Mouse (Mus musculus): ENCODE results near the gene Six1. TPM values are rescaled to one million over a fixed set of nuclear protein-coding genes. Genes with fewer than 3 reads are reported as not detected.

Gene Six1
- polyA plus RNA-seq, 1 experiment from 2014 or later, result 62.4 TPM

GRCm38 (mm10) chr12:73042406-73042805 lies 11.3 kb downstream of the Six1 start:
- WGBS, result 5% methylated on average over 5 of the region's 5 CpGs
- Histone ChIP-seq H3K27ac (replicated peaks; ENCODE audit: low read depth, low read length) (no peak overlapping the region), H3K36me3 (replicated peaks; ENCODE audit: control insufficient read depth, insufficient read depth, low read depth, low read length) (no peaks in the 10 kb centered on the region), H3K9me3 (replicated peaks; ENCODE audit: control insufficient read depth, low read length) (no peaks in the 10 kb centered on the region), H3K9ac (replicated peaks; ENCODE audit: low read length) (peak overlapping the region; percentile 35; the same call in 1 of the 2 replicates), H3K27me3 (ENCODE audit: control insufficient read depth, insufficient read depth, low read length) (peaks cover 8% of the 10 kb centered on the region; the same call in 1 of the 2 replicates), H3K4me2 (ENCODE audit: low read depth, low read length) (peak overlapping the region; percentile 36), H3K4me3 (ENCODE audit: low read depth, low read length) (peak overlapping the region; percentile 37), H3K4me1 (ENCODE audit: control insufficient read depth, insufficient read depth, low read length) (peaks cover 3% of the 10 kb centered on the region)
- no peak for ATAC-seq (replicated peaks; ENCODE audit: insufficient number of reproducible peaks, low FRiP score, low TSS enrichment, low read depth)
- peak; percentile 25 for DNase-seq (ENCODE audit: low spot score)

GRCm38 (mm10) chr12:73041256-73041630 lies 12.4 kb downstream of the Six1 start:
- no peaks in the 10 kb centered on the region for H3K36me3 ChIP-seq (replicated peaks; ENCODE audit: control insufficient read depth, insufficient read depth, low read depth, low read length)
- H3K4me3 ChIP-seq (ENCODE audit: low read depth, low read length), result peak overlapping the region; percentile 37
- DNase-seq (ENCODE audit: low spot score) (no peak), ATAC-seq (replicated peaks; ENCODE audit: insufficient number of reproducible peaks, low FRiP score, low TSS enrichment, low read depth) (no peak)
- H3K27me3 ChIP-seq (ENCODE audit: control insufficient read depth, insufficient read depth, low read length), result peaks cover 6% of the 10 kb centered on the region; the same call in 1 of the 2 replicates
- H3K9me3 ChIP-seq (replicated peaks; ENCODE audit: control insufficient read depth, low read length), result no peaks in the 10 kb centered on the region
- H3K27ac ChIP-seq (replicated peaks; ENCODE audit: low read depth, low read length), result 0 out of 2 replicates have a peak overlapping the region, but pooled peaks have one; percentile 57
- H3K4me1 ChIP-seq (ENCODE audit: control insufficient read depth, insufficient read depth, low read length), result peaks cover 3% of the 10 kb centered on the region
- H3K4me2 ChIP-seq (ENCODE audit: low read depth, low read length), result peak overlapping the region; percentile 68
- under 1% methylated on average over 10 of the region's 10 CpGs for WGBS
- peak overlapping the region; percentile 69 for H3K9ac ChIP-seq (replicated peaks; ENCODE audit: low read length)

- peak overlapping the region; percentile 37 for H3K4me3 ChIP-seq (ENCODE audit: low read depth, low read length)
- peaks cover 5% of the 10 kb centered on the region; the same call in 1 of the 2 replicates for H3K27me3 ChIP-seq (ENCODE audit: control insufficient read depth, insufficient read depth, low read length)
Observed at GRCm38 (mm10) chr12:73040563-73041255, 13.0 kb downstream of the Six1 start.

GRCm38 (mm10) chr12:73039939-73040562 lies 13.6 kb downstream of the Six1 start:
- Histone ChIP-seq H3K4me2 (ENCODE audit: low read depth, low read length) (peak overlapping the region; percentile 68), H3K9me3 (replicated peaks; ENCODE audit: control insufficient read depth, low read length) (no peaks in the 10 kb centered on the region), H3K4me1 (ENCODE audit: control insufficient read depth, insufficient read depth, low read length) (peaks cover 4% of the 10 kb centered on the region; the same call in 1 of the 2 replicates), H3K27me3 (ENCODE audit: control insufficient read depth, insufficient read depth, low read length) (peaks cover 3% of the 10 kb centered on the region; the same call in 1 of the 2 replicates), H3K9ac (replicated peaks; ENCODE audit: low read length) (peak overlapping the region; percentile 69), H3K4me3 (ENCODE audit: low read depth, low read length) (peak overlapping the region; percentile 37), H3K27ac (replicated peaks; ENCODE audit: low read depth, low read length) (peak overlapping the region; percentile 57), H3K36me3 (replicated peaks; ENCODE audit: control insufficient read depth, insufficient read depth, low read depth, low read length) (no peaks in the 10 kb centered on the region)
- DNase-seq (ENCODE audit: low spot score) (peak; percentile 61), ATAC-seq (replicated peaks; ENCODE audit: insufficient number of reproducible peaks, low FRiP score, low TSS enrichment, low read depth) (no peak)
- 4% methylated on average over 18 of the region's 18 CpGs for WGBS

More at GRCm38 (mm10) chr12:73040563-73041255, 13.0 kb downstream of the Six1 start:
- Histone ChIP-seq H3K9me3 (replicated peaks; ENCODE audit: control insufficient read depth, low read length) (no peaks in the 10 kb centered on the region), H3K4me2 (ENCODE audit: low read depth, low read length) (peak overlapping the region; percentile 68), H3K4me1 (ENCODE audit: control insufficient read depth, insufficient read depth, low read length) (peaks cover 3% of the 10 kb centered on the region), H3K36me3 (replicated peaks; ENCODE audit: control insufficient read depth, insufficient read depth, low read depth, low read length) (no peaks in the 10 kb centered on the region), H3K9ac (replicated peaks; ENCODE audit: low read length) (peak overlapping the region; percentile 69), H3K27ac (replicated peaks; ENCODE audit: low read depth, low read length) (peak overlapping the region; percentile 57; the same call in 1 of the 2 replicates)
- 1% methylated on average over 27 of the region's 27 CpGs for WGBS
- DNase-seq (ENCODE audit: low spot score) (peak; percentile 62), ATAC-seq (replicated peaks; ENCODE audit: insufficient number of reproducible peaks, low FRiP score, low TSS enrichment, low read depth) (no peak)

- ATAC-seq (replicated peaks; ENCODE audit: insufficient number of reproducible peaks, low FRiP score, low TSS enrichment, low read depth) (0 out of 2 replicates have a peak, but pooled peaks have one; percentile 22), DNase-seq (ENCODE audit: low spot score) (peak; percentile 53)
- 3% methylated on average over 41 of the region's 41 CpGs for WGBS
- peak overlapping the region; percentile 69 for H3K9ac ChIP-seq (replicated peaks; ENCODE audit: low read length)
- H3K4me3 ChIP-seq (ENCODE audit: low read depth, low read length), result peak overlapping the region; percentile 37
- peaks cover 7% of the 10 kb centered on the region; the same call in 1 of the 2 replicates for H3K4me1 ChIP-seq (ENCODE audit: control insufficient read depth, insufficient read depth, low read length)
- no peaks in the 10 kb centered on the region for H3K9me3 ChIP-seq (replicated peaks; ENCODE audit: control insufficient read depth, low read length)
- peaks cover 3% of the 10 kb centered on the region; the same call in 1 of the 2 replicates for H3K27me3 ChIP-seq (ENCODE audit: control insufficient read depth, insufficient read depth, low read length)
- H3K4me2 ChIP-seq (ENCODE audit: low read depth, low read length), result peak overlapping the region; percentile 68
- no peaks in the 10 kb centered on the region for H3K36me3 ChIP-seq (replicated peaks; ENCODE audit: control insufficient read depth, insufficient read depth, low read depth, low read length)
- H3K27ac ChIP-seq (replicated peaks; ENCODE audit: low read depth, low read length), result peak overlapping the region; percentile 57
Observed at GRCm38 (mm10) chr12:73038992-73039938, 14.4 kb downstream of the Six1 start.

- Histone ChIP-seq H3K4me1 (ENCODE audit: control insufficient read depth, insufficient read depth, low read length) (peaks cover 7% of the 10 kb centered on the region; the same call in 1 of the 2 replicates), H3K9ac (replicated peaks; ENCODE audit: low read length) (peak overlapping the region; percentile 42; the same call in 1 of the 2 replicates), H3K36me3 (replicated peaks; ENCODE audit: control insufficient read depth, insufficient read depth, low read depth, low read length) (no peaks in the 10 kb centered on the region), H3K9me3 (replicated peaks; ENCODE audit: control insufficient read depth, low read length) (no peaks in the 10 kb centered on the region), H3K27me3 (ENCODE audit: control insufficient read depth, insufficient read depth, low read length) (peaks cover 3% of the 10 kb centered on the region; the same call in 1 of the 2 replicates), H3K27ac (replicated peaks; ENCODE audit: low read depth, low read length) (0 out of 2 replicates have a peak overlapping the region, but pooled peaks have one; percentile 7), H3K4me3 (ENCODE audit: low read depth, low read length) (peak overlapping the region; percentile 37), H3K4me2 (ENCODE audit: low read depth, low read length) (peak overlapping the region; percentile 14; the same call in 1 of the 2 replicates)
- ATAC-seq (replicated peaks; ENCODE audit: insufficient number of reproducible peaks, low FRiP score, low TSS enrichment, low read depth) (no peak), DNase-seq (ENCODE audit: low spot score) (peak; percentile 36)
- WGBS, result 7% methylated on average over 12 of the region's 12 CpGs
Observed at GRCm38 (mm10) chr12:73038441-73038991, 15.2 kb downstream of the Six1 start.

All from embryonic facial prominence, embryonic 11.5 days (tissue).